Mouse (Mus musculus) heart, postnatal 10 days (tissue): ENCODE measurements around the gene Gm5798. TPM values are rescaled to one million over a fixed set of nuclear protein-coding genes. Genes with fewer than 3 reads are reported as not detected.
"Not testable (repeated sequence)": the region's sequence is repeated elsewhere in the genome, so short reads cannot be mapped to it uniquely, and the experiment has no call there.

ENCODE experiments used
- DNase-seq, 2 experiments: peaks; one replicate each; pipeline ENCODE4 v3.0.0; 2021
- intact Hi-C: fragments of 180-260 bp; cut with DNase I; formaldehyde crosslinking; loops from one replicate; pipeline ENCODE4 v1.15.1; 2025
- total RNA-seq, 2 experiments: library from RNA; stranded (reverse); gene quantifications; 2 replicates each; pipeline ENCODE4 v1.2.3; 2021

The Gm5798 gene
- not detected for total RNA-seq

- intact Hi-C loops, DNase-seq: not testable (repeated sequence)
Observed at GRCm38 (mm10) chr14:41348309-41348708, at the start of gene Gm5798. TSS of gene Gm5798 (plus strand) at chr14:41348609.

- intact Hi-C loops, DNase-seq: not testable (repeated sequence)
Observed at GRCm38 (mm10) chr14:41386279-41386678, 37.9 kb downstream of the Gm5798 start, which contains the start of gene Gm7945. TSS of gene Gm7945 (minus strand) at chr14:41386379.

Other genes with a start within 250 kb of the Gm5798 start
- not detected for gene Mat1a, start 243.6 kb upstream of the Gm5798 start, total RNA-seq
- gene Sftpa1, start 216.8 kb upstream of the Gm5798 start, total RNA-seq = under 1 TPM in 1 of 2 experiments, not detected in 1; 0.34 TPM
- not detected for gene Mbl1, start 197.2 kb upstream of the Gm5798 start, total RNA-seq
- gene Sftpd, start 163.5 kb upstream of the Gm5798 start, total RNA-seq = not detected
- not detected for gene Gm2832, start 69.8 kb upstream of the Gm5798 start, total RNA-seq
- not detected for gene Gm7945, start 37.8 kb downstream of the Gm5798 start, total RNA-seq
- gene Gm6482, start 59.7 kb downstream of the Gm5798 start, total RNA-seq = not detected
- not detected for gene Gm7954, start 104.9 kb downstream of the Gm5798 start, total RNA-seq
- not detected for gene Gm3486, start 140.9 kb downstream of the Gm5798 start, total RNA-seq
- gene Gm7970, start 207.0 kb downstream of the Gm5798 start, total RNA-seq = not detected
- gene 1700049E17Rik2, start 224.6 kb downstream of the Gm5798 start, total RNA-seq = not detected